Mouse (Mus musculus) heart, adult 2 months (tissue): Measurements from ENCODE around the gene Gm21887. TPM values are rescaled to one million over a fixed set of nuclear protein-coding genes. Genes with fewer than 3 reads are reported as not detected.
"Not testable (repeated sequence)": the region's sequence is repeated elsewhere in the genome, so short reads cannot be mapped to it uniquely, and the experiment has no call there.

ENCODE experiments used
- DNase-seq, 2 experiments: peaks; one replicate each; pipeline ENCODE4 v3.0.0; 2021
- H3K27ac ChIP-seq: fragments of 200-600 bp; 2 replicates; pipeline ENCODE4 v1.8.1; 2022
- H3K27me3 ChIP-seq: fragments of 200-500 bp; 2 replicates; pipeline ENCODE4 v1.6.1; 2012; ENCODE audit warnings: mild to moderate bottlenecking, low read length, inconsistent platforms, mixed read lengths; ENCODE audit not compliant: control insufficient read depth, insufficient read depth
- H3K36me3 ChIP-seq: fragments of 200-500 bp; 2 replicates; pipeline ENCODE4 v1.6.1; 2012; ENCODE audit warnings: low read length, inconsistent platforms; ENCODE audit not compliant: control insufficient read depth, insufficient read depth
- H3K4me1 ChIP-seq: fragments of 200-500 bp; 2 replicates; pipeline ENCODE4 v1.6.1; 2011; ENCODE audit warnings: low read length; ENCODE audit not compliant: control insufficient read depth, insufficient read depth
- H3K4me3 ChIP-seq: fragments of 200-600 bp; 2 replicates; pipeline ENCODE4 v1.8.1; 2022
- H3K79me2 ChIP-seq: fragments of 200-500 bp; replicated peaks from 2 replicates; pipeline ENCODE4 v1.6.1; 2012; ENCODE audit warnings: mild to moderate bottlenecking, inconsistent platforms, low read length, moderate library complexity, mixed read lengths; ENCODE audit not compliant: control insufficient read depth, insufficient read depth
- H3K9ac ChIP-seq: fragments of 200-500 bp; 2 replicates; pipeline ENCODE4 v1.6.1; 2012; ENCODE audit warnings: low read depth, mild to moderate bottlenecking, control low read depth, inconsistent platforms, low read length, mixed read lengths
- CTCF ChIP-seq: fragments of 200-600 bp; IDR thresholded peaks from 2 replicates; pipeline ENCODE4 v1.8.1; 2022; ENCODE audit warnings: antibody characterized with exemption, mild to moderate bottlenecking, moderate library complexity
- WGBS: fragments of 180-500 bp; shearing (Covaris S2); methylation state at CpG from one replicate; pipeline ENCODE4 v1.1.7; 2018; 5-methylcytosine and 5-hydroxymethylcytosine counted together
- intact Hi-C: fragments of 180-260 bp; cut with DNase I; formaldehyde crosslinking; loops from one replicate; pipeline ENCODE4 v1.15.1; 2025
- polyA plus RNA-seq: library from polyadenylated mRNA; depleted of rRNA; stranded (reverse); fragments of >200 nt; gene quantifications from 2 replicates; pipeline ENCODE4 v1.2.3, GENCODE M21; 2012; rRNA removed
- total RNA-seq, 2 experiments: library from RNA; stranded (reverse); gene quantifications; 2 replicates each; pipeline ENCODE4 v1.2.3; 2021

Gm21887 gene
- total and polyA plus RNA-seq, 3 experiments = 22.9 to 60.9 (median 27.8) TPM

DNA sequence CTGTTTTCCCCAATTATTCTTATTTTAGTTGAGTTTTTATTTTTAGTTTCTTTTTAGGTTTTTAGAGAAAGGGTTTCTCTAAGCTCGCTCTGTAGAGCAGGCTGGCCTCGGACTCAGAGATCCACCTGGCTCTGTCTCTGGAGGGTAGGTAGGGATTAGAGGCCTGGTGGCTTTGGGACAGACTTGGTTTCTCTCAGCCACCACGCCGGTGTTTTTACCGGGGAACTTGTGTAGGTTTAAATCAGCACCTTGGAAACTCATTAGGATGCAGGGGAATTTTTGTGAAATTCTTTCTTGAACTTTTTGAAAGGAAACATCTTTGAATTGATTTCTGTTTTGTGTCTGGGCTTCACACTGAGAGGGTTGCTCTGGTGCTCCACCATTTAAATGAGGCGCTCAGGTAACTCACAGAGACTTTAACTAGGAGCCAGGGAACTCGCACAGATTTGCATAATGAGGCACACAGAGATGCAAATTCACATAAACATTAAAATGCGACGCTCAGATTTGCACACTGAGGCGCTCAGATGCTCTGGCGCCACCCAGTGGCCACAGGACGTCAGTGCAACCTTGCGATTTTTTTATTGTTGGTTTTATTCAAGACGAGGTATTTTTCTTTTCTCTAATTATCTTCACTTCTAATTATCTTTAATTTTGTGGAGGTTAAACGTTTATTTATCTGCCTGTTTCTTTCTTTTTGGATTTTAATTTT is 12.4 kb downstream of the Gm21887 start:
- H3K9ac ChIP-seq, H3K27ac ChIP-seq, intact Hi-C loops, H3K36me3 ChIP-seq, H3K4me3 ChIP-seq, H3K4me1 ChIP-seq, H3K79me2 ChIP-seq, H3K27me3 ChIP-seq: not testable (repeated sequence)
- DNase-seq = peak; percentile 53 to 61
- 47% methylated on average over 15 of the region's 15 CpGs for WGBS
- peak; percentile 84 for TF ChIP-seq CTCF

Other genes starting within 250 kb of the Gm21887 start
- gene 4933400A11Rik, start 230.0 kb upstream of the Gm21887 start, total RNA-seq = not detected
- not detected in 2 replicates for gene 4933400A11Rik, start 230.0 kb upstream of the Gm21887 start, polyA plus RNA-seq